Mouse (Mus musculus) forebrain, embryonic 14.5 days (tissue): ENCODE measurements around the gene Coq10a. TPM values are rescaled to one million over a fixed set of nuclear protein-coding genes. Genes with fewer than 3 reads are reported as not detected.

Experiments used
- ATAC-seq: fragments of 200-750 bp; cut with Nextera tagmentation; 2 replicates; pipeline ENCODE4 v1.8.0; 2017; ENCODE audit warnings: mild to moderate bottlenecking, moderate library complexity
- DNase-seq: peaks from one replicate; pipeline ENCODE4 v3.0.0-alpha.2; 2015; ENCODE audit warnings: low spot score
- H3K27ac ChIP-seq: fragments of 300-500 bp; sonication (generic); 2 replicates; pipeline ENCODE4 v1.5.1; 2014; ENCODE audit warnings: low read depth, mild to moderate bottlenecking, control low read depth, low read length, moderate library complexity
- H3K27me3 ChIP-seq: fragments of 300-500 bp; sonication (generic); replicated peaks from 2 replicates; pipeline ENCODE4 v1.6.1; 2014; ENCODE audit warnings: low read length, control low read depth, mixed read lengths; ENCODE audit not compliant: control insufficient read depth, insufficient read depth
- H3K36me3 ChIP-seq: fragments of 300-500 bp; sonication (generic); 2 replicates; pipeline ENCODE4 v1.6.1; 2014; ENCODE audit warnings: low read length, control low read depth; ENCODE audit not compliant: control insufficient read depth, insufficient read depth
- H3K4me1 ChIP-seq: fragments of 300-500 bp; sonication (generic); 2 replicates; pipeline ENCODE4 v1.6.1; 2014; ENCODE audit warnings: antibody characterized with exemption, low read length, control low read depth; ENCODE audit not compliant: control insufficient read depth, insufficient read depth
- H3K4me2 ChIP-seq: fragments of 300-500 bp; sonication (generic); 2 replicates; pipeline ENCODE4 v1.6.1; 2014; ENCODE audit warnings: mild to moderate bottlenecking, control low read depth, low read length
- H3K4me3 ChIP-seq: fragments of 300-500 bp; sonication (generic); 2 replicates; pipeline ENCODE4 v1.5.1; 2014; ENCODE audit warnings: low read depth, low read length, control low read depth
- H3K9ac ChIP-seq: fragments of 300-500 bp; sonication (generic); 2 replicates; pipeline ENCODE4 v1.6.1; 2014; ENCODE audit warnings: mild to moderate bottlenecking, low read length, control low read depth, moderate library complexity
- H3K9me3 ChIP-seq: fragments of 300-500 bp; sonication (generic); replicated peaks from 2 replicates; pipeline ENCODE4 v1.6.1; 2016; ENCODE audit warnings: low read length, control low read depth, mixed read lengths; ENCODE audit not compliant: control insufficient read depth
- WGBS: fragments of 180-500 bp; shearing (Covaris S2); extraction: QIAGEN DNeasy Blood & Tissue Kit; methylation state at CpG from one replicate; pipeline ENCODE4 v1.1.7; 2014; 5-methylcytosine and 5-hydroxymethylcytosine counted together
- polyA plus RNA-seq: library from polyadenylated mRNA; unstranded; fragments of >200 nt; fragmentation: Nextera tagmentation; extraction: Ambion mirVana; gene quantifications from 2 replicates; pipeline ENCODE4 v1.2.1, GENCODE M21; 2014

The Coq10a gene
- polyA plus RNA-seq, 1 experiment from 2014 or later = 22.8 TPM

GRCm38 (mm10) chr10:128391850-128392249, 23.1 kb upstream of the Coq10a start:
- no peaks in the 10 kb centered on the region for H3K9me3 ChIP-seq
- H3K27me3 ChIP-seq = no peaks in the 10 kb centered on the region
- H3K9ac ChIP-seq = no peak overlapping the region
- no peak overlapping the region for H3K4me3 ChIP-seq
- H3K27ac ChIP-seq = no peak overlapping the region
- no peak for ATAC-seq
- no peaks in the 10 kb centered on the region for H3K4me1 ChIP-seq
- peaks cover 88% of the 10 kb centered on the region for H3K36me3 ChIP-seq
- DNase-seq = no peak
- H3K4me2 ChIP-seq = no peak overlapping the region
- 74% methylated on average over 6 of the region's 6 CpGs for WGBS

- Histone ChIP-seq H3K9me3 (no peaks in the 10 kb centered on the region), H3K4me2 (no peak overlapping the region), H3K4me3 (no peak overlapping the region), H3K36me3 (peaks cover 97% of the 10 kb centered on the region), H3K4me1 (no peaks in the 10 kb centered on the region), H3K9ac (no peak overlapping the region), H3K27me3 (no peaks in the 10 kb centered on the region), H3K27ac (no peak overlapping the region)
- ATAC-seq = no peak
- 87% methylated on average over 12 of the region's 12 CpGs for WGBS
- DNase-seq = no peak
Observed at GRCm38 (mm10) chr10:128390366-128390765, 21.6 kb upstream of the Coq10a start.

GRCm38 (mm10) chr10:128389570-128389969, 20.8 kb upstream of the Coq10a start:
- 86% methylated on average over 6 of the region's 6 CpGs for WGBS
- DNase-seq = no peak
- Histone ChIP-seq H3K27me3 (no peaks in the 10 kb centered on the region), H3K9me3 (no peaks in the 10 kb centered on the region), H3K4me1 (no peaks in the 10 kb centered on the region), H3K9ac (no peak overlapping the region), H3K36me3 (peaks cover 100% of the 10 kb centered on the region), H3K4me2 (no peak overlapping the region), H3K27ac (no peak overlapping the region), H3K4me3 (no peak overlapping the region)
- ATAC-seq = no peak

- H3K9ac ChIP-seq = no peak overlapping the region
- ATAC-seq = no peak
- no peaks in the 10 kb centered on the region for H3K4me1 ChIP-seq
- 88% methylated on average over 14 of the region's 14 CpGs for WGBS
- peaks cover 100% of the 10 kb centered on the region for H3K36me3 ChIP-seq
- no peaks in the 10 kb centered on the region for H3K27me3 ChIP-seq
- H3K9me3 ChIP-seq = no peaks in the 10 kb centered on the region
- H3K4me3 ChIP-seq = no peak overlapping the region
- H3K27ac ChIP-seq = no peak overlapping the region
- no peak for DNase-seq
- no peak overlapping the region for H3K4me2 ChIP-seq
Observed at GRCm38 (mm10) chr10:128388941-128389340, 20.1 kb upstream of the Coq10a start.

GRCm38 (mm10) chr10:128385902-128386301, 17.1 kb upstream of the Coq10a start:
- no peak overlapping the region for H3K4me2 ChIP-seq
- no peak overlapping the region for H3K27ac ChIP-seq
- H3K9me3 ChIP-seq = no peaks in the 10 kb centered on the region
- 93% methylated on average over 7 of the region's 7 CpGs for WGBS
- H3K9ac ChIP-seq = no peak overlapping the region
- no peaks in the 10 kb centered on the region for H3K4me1 ChIP-seq
- no peaks in the 10 kb centered on the region for H3K27me3 ChIP-seq
- ATAC-seq = no peak
- no peak for DNase-seq
- H3K4me3 ChIP-seq = no peak overlapping the region
- H3K36me3 ChIP-seq = peaks cover 98% of the 10 kb centered on the region

GRCm38 (mm10) chr10:128382482-128382881, 13.7 kb upstream of the Coq10a start:
- DNase-seq = no peak
- H3K4me2 ChIP-seq = no peak overlapping the region
- peaks cover 11% of the 10 kb centered on the region for H3K4me1 ChIP-seq
- H3K4me3 ChIP-seq = no peak overlapping the region
- no peak overlapping the region for H3K9ac ChIP-seq
- no peak overlapping the region for H3K27ac ChIP-seq
- ATAC-seq = no peak
- H3K27me3 ChIP-seq = no peaks in the 10 kb centered on the region
- WGBS = 91% methylated on average over 8 of the region's 8 CpGs
- peaks cover 91% of the 10 kb centered on the region for H3K36me3 ChIP-seq
- no peaks in the 10 kb centered on the region for H3K9me3 ChIP-seq

- H3K27ac ChIP-seq = no peak overlapping the region
- no peak overlapping the region for H3K4me2 ChIP-seq
- H3K36me3 ChIP-seq = peaks cover 71% of the 10 kb centered on the region
- no peak overlapping the region for H3K4me3 ChIP-seq
- H3K27me3 ChIP-seq = no peaks in the 10 kb centered on the region
- H3K9me3 ChIP-seq = no peaks in the 10 kb centered on the region
- 88% methylated on average over 5 of the region's 5 CpGs for WGBS
- ATAC-seq (no peak), DNase-seq (no peak)
- no peak overlapping the region for H3K9ac ChIP-seq
- peaks cover 11% of the 10 kb centered on the region for H3K4me1 ChIP-seq
Observed at GRCm38 (mm10) chr10:128380565-128380964, 11.8 kb upstream of the Coq10a start.

GRCm38 (mm10) chr10:128379260-128379659, 10.5 kb upstream of the Coq10a start:
- H3K27me3 ChIP-seq = no peaks in the 10 kb centered on the region
- no peak for DNase-seq
- H3K9me3 ChIP-seq = no peaks in the 10 kb centered on the region
- no peak overlapping the region for H3K27ac ChIP-seq
- no peak overlapping the region; the same call in 1 of the 2 replicates for H3K9ac ChIP-seq
- WGBS = 94% methylated on average over 7 of the region's 7 CpGs
- no peak overlapping the region for H3K4me2 ChIP-seq
- no peak for ATAC-seq
- peaks cover 11% of the 10 kb centered on the region for H3K4me1 ChIP-seq
- no peak overlapping the region for H3K4me3 ChIP-seq
- peaks cover 58% of the 10 kb centered on the region for H3K36me3 ChIP-seq

GRCm38 (mm10) chr10:128378462-128378861, 9.7 kb upstream of the Coq10a start:
- H3K27me3 ChIP-seq = no peaks in the 10 kb centered on the region
- peak overlapping the region; percentile 99 for H3K4me3 ChIP-seq
- DNase-seq (no peak), ATAC-seq (no peak)
- H3K27ac ChIP-seq = no peak overlapping the region
- no peaks in the 10 kb centered on the region for H3K9me3 ChIP-seq
- peak overlapping the region; percentile 61 for H3K4me2 ChIP-seq
- peaks cover 11% of the 10 kb centered on the region for H3K4me1 ChIP-seq
- peaks cover 50% of the 10 kb centered on the region for H3K36me3 ChIP-seq
- 56% methylated on average over 3 of the region's 3 CpGs for WGBS
- peak overlapping the region; percentile 99 for H3K9ac ChIP-seq
